In genomic region chr1:169682775-169683497, GRCm38 (mm10) we compare ENCODE assay signal across 26 mouse cellular contexts. TPM values are rescaled to one million over a fixed set of nuclear protein-coding genes. Genes with fewer than 3 reads are reported as not detected.
DNase-seq lines count a peak whose midpoint lies in the region; ATAC-seq and TF ChIP-seq lines count a peak whose summit lies in the region.
"Had no signal": no experiment of that assay in that cellular context is flagged by ENCODE, and none has a peak within 500 bp of the region (broad histone marks: within the 10 kb centered on the region; RNA-seq: fewer than 3 reads in every experiment).

No protein-coding gene starts in this region.

- TF ChIP-seq EP300 in liver, postnatal 0 days (IDR thresholded peaks at IDR 0.05; ENCODE audit: low read depth) = no peak

- H3K9ac ChIP-seq in liver, postnatal 0 days (replicated peaks) = no peak overlapping the region
- H3K9ac ChIP-seq in liver, embryonic 11.5 days (ENCODE audit: low read depth, low read length) = no peak overlapping the region
- H3K9ac ChIP-seq: embryonic facial prominence, embryonic 13.5 days; forebrain, embryonic 12.5 days; hindbrain, embryonic 12.5 days; intestine, embryonic 15.5 days had no signal

- TF ChIP-seq POLR2A in bone marrow, adult 2 months (IDR thresholded peaks at IDR 0.05; ENCODE audit: borderline replicate concordance, control insufficient read depth, low read depth, low read length) = no peak

- DNase-seq in liver, postnatal 0 days = no peak
- no peak for DNase-seq in liver, embryonic 11.5 days (ENCODE audit: low spot score)
- DNase-seq in lung, postnatal 36 days = no peak
- DNase-seq in thymus, postnatal 10 days (ENCODE audit: low spot score in 2 of 2) = no peak
- DNase-seq: adrenal gland, postnatal 10 days; adrenal gland, postnatal 36 days; cerebellum, adult 11 months; cerebellum, adult 2 months; cerebellum, adult 9-11 months; cerebellum, postnatal 25 days; embryo, embryonic 11 days; gastrocnemius, postnatal 25 days; heart, adult 2 months had no signal

- no peak overlapping the region for H3K4me2 ChIP-seq in liver, postnatal 0 days (ENCODE audit: low read depth, low read length)
- H3K4me2 ChIP-seq in liver, embryonic 11.5 days = no peak overlapping the region
- H3K4me2 ChIP-seq: embryonic facial prominence, embryonic 13.5 days; forebrain, embryonic 12.5 days; heart, embryonic 11.5 days; hindbrain, embryonic 12.5 days; intestine, embryonic 15.5 days had no signal

- H3K9me3 ChIP-seq in liver, postnatal 0 days (ENCODE audit: low read length) = no peaks in the 10 kb centered on the region
- no peaks in the 10 kb centered on the region for H3K9me3 ChIP-seq in liver, embryonic 11.5 days (ENCODE audit: control insufficient read depth, low read length)
- H3K9me3 ChIP-seq: embryonic facial prominence, embryonic 10.5 days; embryonic facial prominence, embryonic 13.5 days; forebrain, embryonic 12.5 days; hindbrain, embryonic 12.5 days; intestine, embryonic 15.5 days had no signal

- ATAC-seq in liver, postnatal 0 days = peak; percentile 47
- no peak for ATAC-seq in liver, embryonic 11.5 days (replicated peaks; ENCODE audit: low FRiP score)
- ATAC-seq in megakaryocyte, adult 5-6 weeks (ENCODE audit: poor library complexity, severe bottlenecking) = peak; percentile 82
- ATAC-seq: forebrain, embryonic 16.5 days; hindbrain, embryonic 16.5 days; intestine, embryonic 15.5 days; Patski had no signal

- no peaks in the 10 kb centered on the region for H3K4me1 ChIP-seq in liver, postnatal 0 days (ENCODE audit: insufficient read depth)
- H3K4me1 ChIP-seq in liver, embryonic 11.5 days (replicated peaks; ENCODE audit: control insufficient read depth, insufficient read depth, low read length) = no peaks in the 10 kb centered on the region
- H3K4me1 ChIP-seq in bone marrow, adult 2 months (ENCODE audit: control insufficient read depth, insufficient read depth, low read length) = no peaks in the 10 kb centered on the region; the same call in 1 of the 2 replicates
- H3K4me1 ChIP-seq: embryonic facial prominence, embryonic 13.5 days; forebrain, embryonic 12.5 days; hindbrain, embryonic 12.5 days; intestine, embryonic 15.5 days had no signal

- 56% methylated on average over 7 of the region's 7 CpGs for WGBS in liver, postnatal 0 days (ENCODE audit: insufficient replicate concordance)
- WGBS in liver, embryonic 11.5 days = 73% methylated on average over 7 of the region's 7 CpGs
- 60% methylated on average over 7 of the region's 7 CpGs for WGBS in bone marrow, adult 2 months

- no peaks in the 10 kb centered on the region for H3K27me3 ChIP-seq in liver, postnatal 0 days (ENCODE audit: insufficient read depth, low read length)
- H3K27me3 ChIP-seq in liver, embryonic 11.5 days (replicated peaks; ENCODE audit: control insufficient read depth, insufficient read depth, low read length) = no peaks in the 10 kb centered on the region
- H3K27me3 ChIP-seq: embryonic facial prominence, embryonic 13.5 days; forebrain, embryonic 12.5 days; hindbrain, embryonic 12.5 days; intestine, embryonic 15.5 days; Patski had no signal

- H3K36me3 ChIP-seq in liver, postnatal 0 days (replicated peaks; ENCODE audit: insufficient read depth, low read length) = no peaks in the 10 kb centered on the region
- no peaks in the 10 kb centered on the region for H3K36me3 ChIP-seq in liver, embryonic 11.5 days (ENCODE audit: control insufficient read depth, insufficient read depth, low read length)
- H3K36me3 ChIP-seq: embryonic facial prominence, embryonic 10.5 days; embryonic facial prominence, embryonic 13.5 days; forebrain, embryonic 12.5 days; hindbrain, embryonic 12.5 days; intestine, embryonic 15.5 days had no signal

- no peak overlapping the region for H3K4me3 ChIP-seq in liver, postnatal 0 days (ENCODE audit: low read depth, low read length)
- H3K4me3 ChIP-seq in liver, embryonic 11.5 days (ENCODE audit: low read depth, low read length) = no peak overlapping the region
- H3K4me3 ChIP-seq in bone marrow, adult 2 months (replicated peaks; ENCODE audit: control insufficient read depth, low read depth, low read length) = no peak overlapping the region
- H3K4me3 ChIP-seq: embryonic facial prominence, embryonic 10.5 days; embryonic facial prominence, embryonic 13.5 days; erythroblast, embryonic 14.5 days; forebrain, embryonic 12.5 days; heart, adult 2 months; hindbrain, embryonic 12.5 days; intestine, embryonic 15.5 days had no signal

- no peak for TF ChIP-seq CTCF in liver, postnatal 0 days (IDR thresholded peaks at IDR 0.05; ENCODE audit: low read depth)
- TF ChIP-seq CTCF in bone marrow, adult 2 months (IDR thresholded peaks at IDR 0.05; ENCODE audit: control insufficient read depth, insufficient read depth, low read length) = no peak

- H3K27ac ChIP-seq in liver, postnatal 0 days (ENCODE audit: low read depth) = no peak overlapping the region
- no peak overlapping the region for H3K27ac ChIP-seq in liver, embryonic 11.5 days (ENCODE audit: low read depth, low read length)
- H3K27ac ChIP-seq in bone marrow, adult 2 months (ENCODE audit: control insufficient read depth, insufficient read depth, low read depth, low read length, poor library complexity) = peak overlapping the region; percentile 42; the same call in 1 of the 2 replicates
- H3K27ac ChIP-seq: embryonic facial prominence, embryonic 10.5 days; embryonic facial prominence, embryonic 13.5 days; forebrain, embryonic 12.5 days; heart, adult 2 months; hindbrain, embryonic 12.5 days; intestine, embryonic 15.5 days had no signal

RNA-seq across cellular contexts. Expression of gene Rgs5, which starts 27.6 kb away (rescaled TPM):
- 0.46 and 0.62 TPM in 2 replicates for polyA plus RNA-seq in liver, postnatal 0 days (2015; fragmentation: Nextera tagmentation; extraction: Ambion mirVana)
- polyA plus RNA-seq in liver, embryonic 11.5 days (2014; fragmentation: Nextera tagmentation; extraction: Ambion mirVana) = 4.8 and 5.4 TPM in 2 replicates
- polyA plus RNA-seq in bone marrow, adult 2 months (2011; ENCODE audit: insufficient read depth, insufficient read length, low replicate concordance, missing spikeins) = 5.5 TPM in 2 replicates
- total RNA-seq in megakaryocyte, adult 5-6 weeks (2015) = 0.05 TPM in 1 of 2 replicates, not detected in the other
- 0.07 TPM in 1 of 2 replicates, not detected in the other for total RNA-seq in megakaryocyte, adult 5-6 weeks (2017)
- total RNA-seq: hematopoietic stem cell, adult 5-6 weeks had no signal
- polyA plus RNA-seq: erythroblast, embryonic 14.5 days had no signal
